Mouse (Mus musculus) urinary bladder, postnatal 36 days (tissue): ENCODE results near the gene Scoc.
"Not testable (repeated sequence)": the region's sequence is repeated elsewhere in the genome, so short reads cannot be mapped to it uniquely, and the experiment has no call there.

ENCODE experiments used
- DNase-seq, 2 experiments: peaks; one replicate each; pipeline ENCODE4 v3.0.0; 2022; ENCODE audit warnings: low spot score in 2 of 2, mixed read lengths in 1 of 2

Scoc gene

GRCm38 (mm10) chr8:83458222-83458621 lies at the start of gene Scoc:
Gene Scoc (minus strand): TSS chr8:83458391.
- no peak for DNase-seq

DNA sequence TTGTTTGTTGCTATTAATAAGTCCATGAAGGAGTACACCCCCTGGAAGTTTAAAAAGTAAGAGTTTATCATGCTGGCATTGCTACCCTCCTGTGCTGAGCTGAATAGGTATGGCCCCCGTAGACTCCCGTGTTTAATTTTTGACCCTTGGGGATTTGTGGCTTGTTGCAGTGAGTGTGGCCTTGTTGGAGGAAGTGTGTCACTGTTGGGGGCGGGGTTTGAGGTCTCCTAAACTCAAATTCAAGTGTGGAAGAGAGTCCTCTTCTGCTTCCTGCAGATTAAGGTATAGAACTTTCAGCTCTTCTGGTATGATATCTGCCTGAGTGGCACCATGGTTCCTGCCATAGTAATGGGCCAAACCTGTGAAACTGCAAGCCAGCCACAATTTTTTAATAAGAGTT lies 1.4 kb upstream of the Scoc start:
- DNase-seq = no peak

- DNase-seq = no peak
Observed at GRCm38 (mm10) chr8:83457121-83457520, 1.1 kb downstream of the Scoc start.

GRCm38 (mm10) chr8:83451056-83451455 lies 7.1 kb downstream of the Scoc start:
- DNase-seq = no peak

- DNase-seq = no peak
Observed at GRCm38 (mm10) chr8:83449960-83450359, 8.2 kb downstream of the Scoc start.

- DNase-seq = no peak
Observed at GRCm38 (mm10) chr8:83443052-83443400, 15.2 kb downstream of the Scoc start.

GRCm38 (mm10) chr8:83442243-83443051 lies 15.7 kb downstream of the Scoc start:
- peak; percentile 90 to 97 for DNase-seq

DNA sequence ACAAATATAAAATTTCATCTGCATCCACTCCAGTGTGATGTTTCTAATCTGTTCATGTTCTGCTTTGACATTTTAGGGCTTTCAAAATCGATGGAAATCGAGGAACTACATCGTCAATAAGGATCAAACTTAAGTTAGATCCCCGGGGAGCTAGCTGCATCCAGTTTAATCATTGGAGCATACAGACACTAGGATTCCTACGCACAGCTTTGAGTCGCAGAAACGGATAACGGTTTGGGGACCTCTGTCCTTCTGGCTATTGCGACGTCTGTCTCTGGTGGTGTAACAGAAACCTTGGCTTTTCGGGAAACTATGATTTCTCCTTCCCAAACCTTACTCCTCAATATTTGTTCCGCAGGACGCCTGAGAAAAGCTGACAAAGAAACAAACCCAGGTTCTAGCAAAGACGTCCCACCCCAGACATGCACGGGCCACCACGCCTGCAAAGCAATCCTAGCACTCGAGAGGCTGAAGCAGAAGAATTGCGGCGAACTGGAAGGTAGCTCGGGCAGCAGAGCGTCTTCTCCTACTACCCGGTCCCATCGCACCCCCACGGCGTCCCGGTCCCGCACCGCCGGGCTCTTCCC lies 16.4 kb downstream of the Scoc start:
- peak in 1 of 2 experiments; percentile 12 for DNase-seq

DNA sequence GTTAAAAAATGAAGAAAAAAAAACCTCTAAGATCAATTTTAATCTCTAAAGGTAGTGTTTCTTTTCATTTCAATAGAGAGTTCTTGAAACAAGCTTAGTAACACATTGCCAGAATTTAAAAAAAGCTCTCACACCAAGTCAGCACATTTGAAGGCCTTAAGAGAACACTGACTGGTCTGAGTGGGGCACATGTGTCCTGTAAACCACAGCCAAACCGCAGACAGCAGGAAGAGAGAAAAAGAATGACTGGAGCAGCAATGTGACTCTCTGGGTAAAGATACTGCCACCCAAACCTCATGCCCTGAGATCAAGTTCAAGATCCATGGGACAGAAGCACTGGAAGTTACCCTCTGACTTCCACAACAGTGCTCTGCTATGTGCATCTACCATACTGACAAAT lies 21.1 kb downstream of the Scoc start:
- DNase-seq = no peak

GRCm38 (mm10) chr8:83429071-83429524 lies 29.1 kb downstream of the Scoc start:
- DNase-seq = no peak

- not testable (repeated sequence) for DNase-seq
Observed at GRCm38 (mm10) chr8:83428621-83429020, 29.6 kb downstream of the Scoc start.

DNA sequence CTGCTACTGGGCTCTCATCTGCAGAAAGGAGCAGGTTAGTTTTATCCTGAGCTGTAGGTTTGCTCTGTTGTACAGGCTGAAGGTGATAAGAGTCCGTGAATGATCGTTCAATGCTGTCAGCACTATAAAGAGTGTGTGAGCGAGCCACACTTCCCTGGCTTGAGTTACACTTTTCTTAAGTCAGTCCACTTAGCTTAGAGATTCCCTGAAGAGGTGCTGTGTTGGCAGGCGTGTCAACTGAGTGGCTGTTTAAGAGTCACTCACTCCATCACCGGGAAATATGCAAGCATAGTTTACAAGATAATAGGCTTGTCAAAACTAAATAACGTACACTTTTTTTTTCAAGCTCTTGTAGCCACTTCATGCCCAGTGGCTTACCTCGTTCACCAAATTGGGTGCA lies 31.2 kb downstream of the Scoc start:
- no peak for DNase-seq

GRCm38 (mm10) chr8:83426104-83426759 lies 32.0 kb downstream of the Scoc start:
- DNase-seq = no peak

- DNase-seq = no peak
Observed at GRCm38 (mm10) chr8:83425202-83425601, 33.0 kb downstream of the Scoc start.

GRCm38 (mm10) chr8:83423032-83423825 lies 35.0 kb downstream of the Scoc start:
- no peak for DNase-seq

GRCm38 (mm10) chr8:83421354-83421753 lies 36.8 kb downstream of the Scoc start:
- DNase-seq = no peak

DNA sequence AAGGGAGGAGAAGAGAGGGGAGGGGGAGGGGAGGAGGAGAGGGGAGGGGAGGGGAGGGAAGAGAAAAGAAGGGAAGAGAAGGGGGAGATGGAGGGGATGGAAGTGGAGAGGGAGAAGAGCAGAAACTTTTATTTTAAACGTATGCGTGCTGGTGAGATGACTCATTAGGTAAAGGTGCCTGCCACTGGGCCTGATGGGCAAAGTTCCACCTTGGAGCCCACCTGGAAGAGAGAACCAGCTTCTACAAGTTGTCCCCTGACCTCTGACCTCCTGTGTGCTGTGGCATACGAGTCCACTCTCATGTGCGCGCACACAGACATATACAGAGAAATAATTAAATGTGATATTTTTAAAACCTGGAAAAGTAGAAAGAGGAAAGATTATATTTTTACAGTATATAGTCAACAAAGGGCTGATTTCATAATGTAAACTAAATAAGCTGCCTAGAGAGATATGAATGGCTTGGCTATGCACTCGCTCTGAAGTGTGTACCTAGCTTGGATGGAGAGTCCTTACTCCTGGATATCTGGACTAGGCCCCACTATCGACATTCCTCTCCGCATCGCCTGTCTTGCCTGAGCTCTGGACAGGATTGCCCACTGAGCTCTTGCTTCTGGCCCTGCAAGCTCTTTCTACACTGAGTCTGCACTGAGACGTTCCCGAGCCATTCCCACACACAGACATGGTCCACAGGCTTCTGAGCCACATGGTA lies 39.2 kb downstream of the Scoc start:
- no peak for DNase-seq

- DNase-seq = no peak
Observed at GRCm38 (mm10) chr8:83417970-83418369, 40.2 kb downstream of the Scoc start.

DNA sequence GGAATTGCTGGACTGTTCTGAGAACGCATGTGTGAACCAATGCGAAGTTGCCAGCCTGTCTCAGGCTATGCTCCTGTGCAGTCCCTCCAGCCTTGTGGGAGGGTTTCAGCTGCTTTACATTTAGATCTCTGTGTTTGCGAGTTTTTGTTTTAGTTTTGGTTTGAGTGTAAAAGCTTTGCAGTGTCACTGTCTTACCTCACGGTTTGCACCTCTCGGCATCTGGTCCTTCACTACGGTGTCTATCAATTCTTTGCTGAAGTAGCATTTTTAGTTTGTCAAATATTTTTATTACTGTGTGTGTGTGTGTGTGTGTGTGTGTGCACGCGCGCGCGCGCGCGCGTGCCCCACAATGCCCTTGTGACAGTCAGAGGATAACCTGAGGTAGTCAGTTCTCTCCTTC lies 41.3 kb downstream of the Scoc start:
- DNase-seq = no peak

GRCm38 (mm10) chr8:83408496-83408895 lies 49.7 kb downstream of the Scoc start:
- no peak for DNase-seq

DNA sequence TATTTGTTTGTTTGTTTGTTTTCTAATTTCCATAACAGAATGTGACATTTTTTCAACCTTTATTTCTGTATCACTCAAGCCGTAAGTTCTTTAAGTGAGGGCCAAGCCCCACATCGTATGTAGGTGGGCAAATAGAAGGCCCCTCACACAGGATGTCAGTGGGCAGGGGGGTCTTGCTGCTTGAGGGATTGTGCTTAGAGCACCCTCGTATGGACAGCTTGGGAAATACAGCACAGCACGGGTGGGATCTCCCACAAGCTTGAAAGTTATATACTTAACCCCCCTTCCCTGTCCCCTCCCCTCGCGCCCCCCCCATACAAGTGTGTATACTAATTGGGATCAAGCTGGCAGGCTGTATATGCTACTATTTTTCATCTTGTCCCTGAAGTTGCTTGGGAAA lies 51.4 kb downstream of the Scoc start:
- no peak for DNase-seq
